Mouse (Mus musculus): ENCODE data around the gene Arhgap24. TPM values are rescaled to one million over a fixed set of nuclear protein-coding genes. Genes with fewer than 3 reads are reported as not detected.
"Not testable (repeated sequence)": the region's sequence is repeated elsewhere in the genome, so short reads cannot be mapped to it uniquely, and the experiment has no call there.

The Arhgap24 gene
- polyA plus RNA-seq, 1 experiment from 2014 or later = 12.0 TPM

DNA sequence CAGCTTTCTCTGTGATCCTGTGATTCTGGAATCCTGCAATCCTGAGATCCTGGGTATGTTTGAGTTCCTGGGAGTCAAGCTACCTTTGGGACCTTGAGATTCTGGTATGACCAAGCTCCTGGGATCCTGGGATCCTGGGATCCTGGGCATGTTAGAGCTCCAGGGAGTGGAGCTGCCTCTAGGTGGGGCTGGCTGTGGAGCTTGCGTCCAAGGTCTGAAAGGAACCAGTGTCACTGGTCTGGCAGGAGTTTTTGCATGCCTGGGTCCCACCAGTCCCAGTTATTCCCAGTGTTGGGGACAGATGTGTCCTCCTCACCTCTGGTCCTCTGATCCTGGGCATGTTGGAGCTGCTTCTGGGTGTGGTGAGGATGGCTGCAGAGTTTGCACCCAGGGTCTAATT is 372.6 kb downstream of the Arhgap24 start:
- H3K4me3 ChIP-seq (ENCODE audit: low read depth, low read length) = no peak overlapping the region
- H3K4me2 ChIP-seq (ENCODE audit: low read depth, low read length) = no peak overlapping the region

GRCm38 (mm10) chr5:102855805-102856204 is 374.6 kb downstream of the Arhgap24 start:
- Histone ChIP-seq H3K36me3 (ENCODE audit: control insufficient read depth, insufficient read depth, low read length) (no peaks in the 10 kb centered on the region), H3K9ac (replicated peaks; ENCODE audit: low read depth, low read length) (no peak overlapping the region), H3K27ac (ENCODE audit: low read depth, low read length) (no peak overlapping the region), H3K4me1 (ENCODE audit: control insufficient read depth, insufficient read depth, low read length) (no peaks in the 10 kb centered on the region), H3K9me3 (ENCODE audit: control insufficient read depth, low read length) (no peaks in the 10 kb centered on the region), H3K4me2 (ENCODE audit: low read depth, low read length) (0 out of 2 replicates have a peak overlapping the region, but pooled peaks have one; percentile 4), H3K27me3 (ENCODE audit: control insufficient read depth, insufficient read depth, low read length) (no peaks in the 10 kb centered on the region), H3K4me3 (ENCODE audit: low read depth, low read length) (no peak overlapping the region)
- WGBS = 45% methylated on average over 10 of the region's 10 CpGs
- ATAC-seq (ENCODE audit: low read depth) = no peak

More for the DNA sequence above, 372.6 kb downstream of the Arhgap24 start:
- no peaks in the 10 kb centered on the region for H3K36me3 ChIP-seq (ENCODE audit: control insufficient read depth, insufficient read depth, low read length)
- no peaks in the 10 kb centered on the region for H3K9me3 ChIP-seq (ENCODE audit: control insufficient read depth, low read length)
- no peak overlapping the region for H3K9ac ChIP-seq (replicated peaks; ENCODE audit: low read depth, low read length)
- H3K27ac ChIP-seq (ENCODE audit: low read depth, low read length) = no peak overlapping the region
- H3K27me3 ChIP-seq (ENCODE audit: control insufficient read depth, insufficient read depth, low read length) = no peaks in the 10 kb centered on the region
- no peak for ATAC-seq (ENCODE audit: low read depth)
- WGBS = 95% methylated on average over 1 of the region's 1 CpGs
- H3K4me1 ChIP-seq (ENCODE audit: control insufficient read depth, insufficient read depth, low read length) = no peaks in the 10 kb centered on the region

DNA sequence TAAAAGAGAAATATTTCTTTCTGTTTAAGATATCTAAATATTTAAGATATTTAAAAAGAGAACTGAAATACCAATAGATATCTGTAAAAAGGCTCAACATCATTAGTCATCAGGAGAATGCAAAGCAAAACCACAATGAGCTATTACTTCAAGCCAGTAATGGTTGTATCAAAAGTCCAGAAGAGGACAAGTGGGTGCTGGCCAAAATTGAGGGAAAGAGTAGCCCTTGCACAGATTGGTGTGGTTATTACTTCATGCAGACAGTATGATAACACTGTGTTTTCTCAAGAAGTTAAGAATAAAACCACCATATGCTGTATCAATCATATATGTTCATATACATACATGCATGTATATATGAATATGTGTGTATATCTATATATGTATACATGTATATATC is 376.9 kb downstream of the Arhgap24 start:
- Histone ChIP-seq H3K27me3 (ENCODE audit: control insufficient read depth, insufficient read depth, low read length) (no peaks in the 10 kb centered on the region), H3K9me3 (ENCODE audit: control insufficient read depth, low read length) (no peaks in the 10 kb centered on the region), H3K4me1 (ENCODE audit: control insufficient read depth, insufficient read depth, low read length) (no peaks in the 10 kb centered on the region), H3K4me3 (ENCODE audit: low read depth, low read length) (no peak overlapping the region), H3K4me2 (ENCODE audit: low read depth, low read length) (no peak overlapping the region), H3K9ac (replicated peaks; ENCODE audit: low read depth, low read length) (no peak overlapping the region), H3K27ac (ENCODE audit: low read depth, low read length) (no peak overlapping the region), H3K36me3 (ENCODE audit: control insufficient read depth, insufficient read depth, low read length) (no peaks in the 10 kb centered on the region)
- no peak for ATAC-seq (ENCODE audit: low read depth)

DNA sequence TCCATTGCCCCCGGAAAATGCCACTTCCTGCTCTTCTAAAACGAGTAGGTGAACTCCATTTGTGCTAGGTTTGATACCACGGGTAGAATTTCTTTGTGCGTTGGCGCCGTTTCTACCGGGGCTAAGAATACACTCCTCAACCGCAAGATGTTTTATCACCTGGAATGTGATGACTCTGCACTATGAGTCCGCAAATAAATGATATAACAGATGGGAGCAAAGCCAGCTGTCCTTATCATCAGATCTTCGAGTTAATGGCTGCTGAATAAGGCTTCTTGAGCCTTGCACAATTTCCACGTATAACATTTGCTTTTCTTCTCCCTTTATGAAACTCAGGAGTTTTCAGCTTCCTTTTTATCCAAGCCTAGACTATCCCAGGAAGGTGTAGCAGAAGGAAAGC is 378.6 kb downstream of the Arhgap24 start:
- H3K9ac ChIP-seq (replicated peaks; ENCODE audit: low read depth, low read length) = no peak overlapping the region
- no peak overlapping the region for H3K4me2 ChIP-seq (ENCODE audit: low read depth, low read length)
- H3K36me3 ChIP-seq (ENCODE audit: control insufficient read depth, insufficient read depth, low read length) = no peaks in the 10 kb centered on the region
- no peaks in the 10 kb centered on the region for H3K27me3 ChIP-seq (ENCODE audit: control insufficient read depth, insufficient read depth, low read length)
- H3K9me3 ChIP-seq (ENCODE audit: control insufficient read depth, low read length) = no peaks in the 10 kb centered on the region
- H3K4me1 ChIP-seq (ENCODE audit: control insufficient read depth, insufficient read depth, low read length) = no peaks in the 10 kb centered on the region
- 76% methylated on average over 11 of the region's 11 CpGs for WGBS
- no peak overlapping the region for H3K27ac ChIP-seq (ENCODE audit: low read depth, low read length)
- no peak for ATAC-seq (ENCODE audit: low read depth)
- H3K4me3 ChIP-seq (ENCODE audit: low read depth, low read length) = no peak overlapping the region

GRCm38 (mm10) chr5:102868196-102868595 is 387.0 kb downstream of the Arhgap24 start:
- no peaks in the 10 kb centered on the region for H3K36me3 ChIP-seq (ENCODE audit: control insufficient read depth, insufficient read depth, low read length)
- ATAC-seq (ENCODE audit: low read depth) = no peak
- H3K4me3 ChIP-seq (ENCODE audit: low read depth, low read length) = no peak overlapping the region
- H3K27me3 ChIP-seq (ENCODE audit: control insufficient read depth, insufficient read depth, low read length) = no peaks in the 10 kb centered on the region
- H3K4me2 ChIP-seq (ENCODE audit: low read depth, low read length) = no peak overlapping the region
- H3K27ac ChIP-seq (ENCODE audit: low read depth, low read length) = no peak overlapping the region
- no peaks in the 10 kb centered on the region for H3K4me1 ChIP-seq (ENCODE audit: control insufficient read depth, insufficient read depth, low read length)
- 46% methylated on average over 5 of the region's 5 CpGs for WGBS
- H3K9me3 ChIP-seq (ENCODE audit: control insufficient read depth, low read length) = no peaks in the 10 kb centered on the region
- no peak overlapping the region for H3K9ac ChIP-seq (replicated peaks; ENCODE audit: low read depth, low read length)

DNA sequence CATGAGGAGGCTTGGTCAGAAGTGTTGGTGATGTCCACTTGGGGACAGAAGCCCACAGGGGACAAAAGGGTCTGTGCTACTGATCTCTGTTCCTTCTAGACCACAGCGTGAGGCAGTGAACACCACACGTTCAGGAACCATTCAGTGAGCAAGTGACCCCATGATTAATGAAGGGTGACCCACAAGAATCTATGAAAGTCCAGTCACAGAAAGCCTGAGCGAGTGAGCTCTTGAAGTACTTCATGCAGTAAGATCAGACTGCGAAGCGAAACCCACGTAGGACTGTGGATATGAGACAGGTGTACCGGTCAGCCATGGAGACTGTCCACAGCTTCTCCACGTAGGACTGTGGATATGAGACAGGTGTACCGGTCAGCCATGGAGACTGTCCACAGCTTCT is 391.8 kb downstream of the Arhgap24 start:
- H3K27me3 ChIP-seq (ENCODE audit: control insufficient read depth, insufficient read depth, low read length); H3K36me3 ChIP-seq (ENCODE audit: control insufficient read depth, insufficient read depth, low read length); H3K4me3 ChIP-seq (ENCODE audit: low read depth, low read length); H3K4me2 ChIP-seq (ENCODE audit: low read depth, low read length); ATAC-seq (ENCODE audit: low read depth); H3K9ac ChIP-seq (replicated peaks; ENCODE audit: low read depth, low read length); H3K27ac ChIP-seq (ENCODE audit: low read depth, low read length); H3K9me3 ChIP-seq (ENCODE audit: control insufficient read depth, low read length); H3K4me1 ChIP-seq (ENCODE audit: control insufficient read depth, insufficient read depth, low read length): not testable (repeated sequence)
- WGBS = 88% methylated on average over 8 of the region's 9 CpGs

GRCm38 (mm10) chr5:102874605-102875298 is 393.6 kb downstream of the Arhgap24 start:
- no peak overlapping the region for H3K27ac ChIP-seq (ENCODE audit: low read depth, low read length)
- H3K4me3 ChIP-seq (ENCODE audit: low read depth, low read length) = no peak overlapping the region
- no peaks in the 10 kb centered on the region for H3K36me3 ChIP-seq (ENCODE audit: control insufficient read depth, insufficient read depth, low read length)
- H3K9ac ChIP-seq (replicated peaks; ENCODE audit: low read depth, low read length) = no peak overlapping the region
- H3K9me3 ChIP-seq (ENCODE audit: control insufficient read depth, low read length) = no peaks in the 10 kb centered on the region
- ATAC-seq (ENCODE audit: low read depth) = peak; percentile 38; the same call in 1 of the 2 replicates
- H3K27me3 ChIP-seq (ENCODE audit: control insufficient read depth, insufficient read depth, low read length) = no peaks in the 10 kb centered on the region
- no peak overlapping the region for H3K4me2 ChIP-seq (ENCODE audit: low read depth, low read length)
- 51% methylated on average over 11 of the region's 11 CpGs for WGBS
- no peaks in the 10 kb centered on the region for H3K4me1 ChIP-seq (ENCODE audit: control insufficient read depth, insufficient read depth, low read length)

DNA sequence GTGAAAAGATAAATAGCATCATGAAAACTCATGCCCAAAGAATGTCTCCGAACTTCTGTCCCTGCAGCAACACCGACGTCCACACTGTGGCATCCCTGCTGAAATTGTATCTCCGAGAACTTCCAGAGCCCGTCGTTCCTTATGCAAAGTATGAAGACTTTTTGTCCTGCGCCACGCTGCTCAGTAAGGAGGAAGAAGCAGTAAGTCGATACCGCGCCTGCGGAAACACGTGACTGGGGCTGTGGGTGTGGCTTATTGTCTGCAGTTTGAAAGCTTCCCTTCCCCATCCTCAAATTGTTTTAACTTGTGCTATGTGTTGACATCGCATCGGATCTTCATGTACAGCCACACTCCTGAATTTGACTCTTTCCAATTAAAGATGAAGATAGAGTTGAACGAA is 394.4 kb downstream of the Arhgap24 start:
- no peak overlapping the region for H3K4me2 ChIP-seq (ENCODE audit: low read depth, low read length)
- H3K4me3 ChIP-seq (ENCODE audit: low read depth, low read length) = no peak overlapping the region
- no peaks in the 10 kb centered on the region for H3K4me1 ChIP-seq (ENCODE audit: control insufficient read depth, insufficient read depth, low read length)
- no peaks in the 10 kb centered on the region for H3K36me3 ChIP-seq (ENCODE audit: control insufficient read depth, insufficient read depth, low read length)
- H3K9ac ChIP-seq (replicated peaks; ENCODE audit: low read depth, low read length) = no peak overlapping the region
- H3K27me3 ChIP-seq (ENCODE audit: control insufficient read depth, insufficient read depth, low read length) = no peaks in the 10 kb centered on the region
- H3K9me3 ChIP-seq (ENCODE audit: control insufficient read depth, low read length) = no peaks in the 10 kb centered on the region
- no peak for ATAC-seq (ENCODE audit: low read depth)
- no peak overlapping the region for H3K27ac ChIP-seq (ENCODE audit: low read depth, low read length)
- 80% methylated on average over 16 of the region's 16 CpGs for WGBS

DNA sequence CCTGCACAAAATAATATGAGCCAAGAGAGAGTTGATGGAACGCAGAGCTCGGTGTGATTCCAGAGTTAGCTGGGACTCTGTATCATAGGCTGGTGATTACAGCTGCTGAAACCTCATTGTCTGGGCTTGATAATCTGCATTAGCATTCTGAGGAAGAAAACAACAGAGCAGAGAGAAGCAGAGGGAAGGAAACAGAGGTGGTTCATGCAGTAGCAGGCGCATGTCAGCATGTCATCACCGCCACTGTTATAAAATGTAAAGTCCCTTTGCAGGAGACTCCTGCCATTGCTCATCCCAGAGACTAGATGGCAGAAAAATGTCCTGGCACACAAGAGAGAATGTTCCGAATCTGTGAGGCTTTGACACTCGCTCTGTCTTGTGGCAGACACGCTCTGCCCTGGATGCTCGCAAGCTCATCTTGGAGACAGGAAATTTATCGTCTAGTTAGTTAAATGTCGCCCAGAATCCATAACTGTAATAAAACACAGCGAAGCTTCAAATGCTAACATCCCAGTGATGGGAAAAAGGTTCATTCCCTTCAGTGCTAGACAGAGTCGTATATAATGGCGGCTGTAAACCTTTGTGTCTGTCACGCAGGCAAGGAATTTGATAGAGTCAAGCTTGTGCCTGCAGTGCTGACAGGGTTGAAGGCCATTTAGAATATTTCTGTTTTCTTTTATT is 407.4 kb downstream of the Arhgap24 start:
- no peaks in the 10 kb centered on the region for H3K36me3 ChIP-seq (ENCODE audit: control insufficient read depth, insufficient read depth, low read length)
- peaks cover 6% of the 10 kb centered on the region for H3K4me1 ChIP-seq (ENCODE audit: control insufficient read depth, insufficient read depth, low read length)
- WGBS = 49% methylated on average over 14 of the region's 14 CpGs
- H3K27me3 ChIP-seq (ENCODE audit: control insufficient read depth, insufficient read depth, low read length) = no peaks in the 10 kb centered on the region
- H3K4me3 ChIP-seq (ENCODE audit: low read depth, low read length) = no peak overlapping the region
- peak overlapping the region; percentile 16; the same call in 1 of the 2 replicates for H3K9ac ChIP-seq (replicated peaks; ENCODE audit: low read depth, low read length)
- no peaks in the 10 kb centered on the region for H3K9me3 ChIP-seq (ENCODE audit: control insufficient read depth, low read length)
- ATAC-seq (ENCODE audit: low read depth) = peak; percentile 84
- H3K27ac ChIP-seq (ENCODE audit: low read depth, low read length) = peak overlapping the region; percentile 71
- H3K4me2 ChIP-seq (ENCODE audit: low read depth, low read length) = peak overlapping the region; percentile 18; the same call in 1 of the 2 replicates

All from neural tube, embryonic 14.5 days (tissue).